Mouse (Mus musculus): Measurements from ENCODE around the gene Ece1.

DNA sequence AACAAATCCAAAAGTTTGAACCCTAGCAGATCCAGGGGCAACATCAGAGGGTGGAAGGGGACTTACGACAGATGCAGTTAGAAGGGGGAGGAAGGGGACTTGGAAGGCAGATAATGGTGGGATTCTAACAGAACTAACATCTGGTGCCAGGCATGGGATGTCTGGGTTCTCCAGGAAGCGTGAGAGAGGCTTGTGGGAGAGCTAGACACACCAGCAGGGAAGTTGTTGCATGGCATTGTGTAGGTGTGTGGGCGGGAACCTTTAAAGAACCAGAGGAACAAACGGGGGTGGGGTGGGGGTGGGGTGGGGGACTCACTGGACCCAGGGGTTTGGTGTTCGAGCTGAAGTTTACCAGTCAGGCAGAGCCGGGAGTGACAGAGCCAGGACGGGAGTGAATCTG lies 12.3 kb downstream of the Ece1 start:
- TF ChIP-seq POLR2A (IDR thresholded peaks at IDR 0.05; ENCODE audit: insufficient read depth, low read depth, low read length), result no peak
- TF ChIP-seq EP300 (IDR thresholded peaks at IDR 0.05; ENCODE audit: insufficient read depth, low read depth, low read length), result no peak
- TF ChIP-seq CTCF (IDR thresholded peaks at IDR 0.05), result no peak
